Mouse (Mus musculus): ENCODE measurements at regions not wholly inside any gene's neighbourhood (a gene's known extent, or its start where the extent isn't known, plus 50 kb on each side); places are given as distances from the start of the nearest gene placed in this dataset.

DNA sequence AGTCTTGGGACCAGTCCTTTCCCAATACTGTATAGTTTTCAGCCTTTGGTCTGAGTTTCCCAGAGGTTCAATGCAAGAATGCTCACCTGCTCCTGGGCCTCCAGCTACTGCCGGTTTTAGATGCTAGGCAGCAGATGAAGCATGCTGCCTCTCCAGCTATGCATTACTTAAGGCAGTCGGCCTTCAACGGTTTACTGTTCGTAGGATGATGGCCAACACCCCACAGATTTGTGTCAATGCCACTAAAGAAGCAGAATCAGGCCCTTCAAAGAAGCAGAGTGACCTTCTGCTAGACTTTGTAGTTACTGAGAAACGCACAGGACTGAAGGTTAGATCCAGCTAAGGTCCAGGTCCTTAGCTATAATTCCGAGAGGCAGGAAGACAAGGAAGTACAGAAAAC, 65.0 kb upstream of the Btg3 start:
- Histone ChIP-seq H3K4me2 (ENCODE audit: low read depth, severe bottlenecking) (no peak overlapping the region), H3K9me3 (ENCODE audit: control insufficient read depth, low read length) (no peaks in the 10 kb centered on the region), H3K27ac (replicated peaks; ENCODE audit: low read depth, low read length) (no peak overlapping the region), H3K4me3 (ENCODE audit: low read depth, low read length) (no peak overlapping the region), H3K36me3 (ENCODE audit: control insufficient read depth, insufficient read depth, low read length) (no peaks in the 10 kb centered on the region), H3K27me3 (ENCODE audit: control insufficient read depth, insufficient read depth, low read length) (no peaks in the 10 kb centered on the region), H3K4me1 (ENCODE audit: control insufficient read depth, insufficient read depth, low read length) (no peaks in the 10 kb centered on the region), H3K9ac (ENCODE audit: low read length) (no peak overlapping the region)
- DNase-seq (ENCODE audit: low spot score) (no peak), ATAC-seq (ENCODE audit: insufficient number of reproducible peaks, low FRiP score, low TSS enrichment, low read depth) (no peak)
- WGBS, result 90% methylated on average over 6 of the region's 6 CpGs

DNA sequence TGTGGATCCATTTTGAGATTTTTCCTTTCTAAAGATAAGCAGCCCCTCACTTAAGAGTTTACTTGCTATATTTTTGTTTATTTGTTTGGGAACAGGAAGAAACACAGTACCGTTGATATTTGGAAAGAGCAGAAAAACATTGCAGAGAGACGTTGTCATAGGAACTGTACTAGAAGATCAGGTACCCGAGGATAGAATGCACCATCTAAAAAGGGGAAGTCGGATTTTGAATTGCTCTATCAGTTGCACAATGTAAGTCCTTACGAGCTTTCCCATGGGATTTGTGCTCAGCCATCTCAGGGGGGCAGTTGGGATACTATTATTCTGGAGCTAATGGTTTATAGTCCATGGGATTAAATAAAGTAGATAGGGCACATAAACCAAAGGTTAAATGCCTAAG, 58.7 kb upstream of the Btg3 start:
- no peak overlapping the region for H3K4me2 ChIP-seq (ENCODE audit: low read depth, severe bottlenecking)
- no peaks in the 10 kb centered on the region for H3K27me3 ChIP-seq (ENCODE audit: control insufficient read depth, insufficient read depth, low read length)
- H3K4me3 ChIP-seq (ENCODE audit: low read depth, low read length), result no peak overlapping the region
- no peak overlapping the region for H3K9ac ChIP-seq (ENCODE audit: low read length)
- ATAC-seq (ENCODE audit: insufficient number of reproducible peaks, low FRiP score, low TSS enrichment, low read depth), result no peak
- H3K4me1 ChIP-seq (ENCODE audit: control insufficient read depth, insufficient read depth, low read length), result no peaks in the 10 kb centered on the region
- no peak for DNase-seq (ENCODE audit: low spot score)
- H3K36me3 ChIP-seq (ENCODE audit: control insufficient read depth, insufficient read depth, low read length), result no peaks in the 10 kb centered on the region
- H3K27ac ChIP-seq (replicated peaks; ENCODE audit: low read depth, low read length), result no peak overlapping the region
- H3K9me3 ChIP-seq (ENCODE audit: control insufficient read depth, low read length), result no peaks in the 10 kb centered on the region
- WGBS, result 85% methylated on average over 5 of the region's 5 CpGs

DNA sequence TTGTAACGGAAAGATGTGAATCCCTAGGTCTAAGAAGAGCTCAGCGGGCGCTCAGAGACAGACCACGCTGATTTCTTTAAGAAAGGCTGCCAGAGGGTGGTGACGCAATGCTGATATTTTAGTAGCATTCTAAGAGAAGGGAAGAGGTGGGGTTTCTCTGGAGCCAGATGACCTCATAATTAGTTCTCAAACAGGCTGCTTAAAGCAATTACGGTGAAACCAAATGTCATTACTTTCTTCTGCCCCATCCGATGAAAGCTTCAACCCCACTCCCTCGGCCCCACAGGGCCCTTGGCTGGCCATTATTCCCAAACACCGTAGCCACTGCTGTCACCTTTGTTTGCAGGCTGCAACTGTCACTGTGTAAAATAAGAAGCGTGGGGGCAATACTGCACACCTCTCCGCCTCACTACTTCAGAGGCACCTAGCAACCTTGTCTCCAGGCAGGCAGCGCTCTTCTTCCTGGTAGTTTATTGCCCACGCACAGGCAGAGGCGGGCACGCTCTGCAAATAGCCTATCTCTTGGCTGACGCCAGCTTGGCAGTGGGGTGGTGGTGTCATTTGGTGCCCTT, 50.6 kb upstream of the Btg3 start:
- H3K4me2 ChIP-seq (ENCODE audit: low read depth, severe bottlenecking), result no peak overlapping the region

More for the DNA sequence above, 50.6 kb upstream of the Btg3 start:
- Histone ChIP-seq H3K4me1 (ENCODE audit: control insufficient read depth, insufficient read depth, low read length) (no peaks in the 10 kb centered on the region), H3K27me3 (ENCODE audit: control insufficient read depth, insufficient read depth, low read length) (no peaks in the 10 kb centered on the region), H3K36me3 (ENCODE audit: control insufficient read depth, insufficient read depth, low read length) (no peaks in the 10 kb centered on the region), H3K27ac (replicated peaks; ENCODE audit: low read depth, low read length) (no peak overlapping the region), H3K9ac (ENCODE audit: low read length) (no peak overlapping the region), H3K9me3 (ENCODE audit: control insufficient read depth, low read length) (no peaks in the 10 kb centered on the region), H3K4me3 (ENCODE audit: low read depth, low read length) (no peak overlapping the region)
- WGBS, result 28% methylated on average over 16 of the region's 16 CpGs
- ATAC-seq (ENCODE audit: insufficient number of reproducible peaks, low FRiP score, low TSS enrichment, low read depth), result no peak
- no peak for DNase-seq (ENCODE audit: low spot score)
